Mouse (Mus musculus): Measurements from ENCODE around the gene Lce1a2. TPM values are rescaled to one million over a fixed set of nuclear protein-coding genes. Genes with fewer than 3 reads are reported as not detected.
"Not testable (repeated sequence)": the region's sequence is repeated elsewhere in the genome, so short reads cannot be mapped to it uniquely, and the experiment has no call there.

Lce1a2 gene
- total RNA-seq (2014; fragmentation: Nextera tagmentation) (not detected in 2 replicates), total RNA-seq (2017) (not detected in 2 replicates), polyA plus RNA-seq (2012) (not detected in 2 replicates)

- no peak for DNase-seq (ENCODE audit: low spot score)
- no peak for TF ChIP-seq GATA1 (IDR thresholded peaks at IDR 0.05; ENCODE audit: borderline replicate concordance, low read length)
- no peak for TF ChIP-seq GATA2 (IDR thresholded peaks at IDR 0.05; ENCODE audit: borderline replicate concordance, low read depth, low read length)
- no peak for TF ChIP-seq TAL1 (conservative IDR thresholded peaks at IDR 0.05; ENCODE audit: low read depth, low read length)
- TF ChIP-seq CTCF (IDR thresholded peaks at IDR 0.05; ENCODE audit: low read depth, low read length): no peak
- no peak for TF ChIP-seq POLR2AphosphoS5 (IDR thresholded peaks at IDR 0.05; ENCODE audit: insufficient replicate concordance, low read depth, low read length)
- Histone ChIP-seq H3K9me3 (replicated peaks) (peaks cover 6% of the 10 kb centered on the region; the same call in 1 of the 2 replicates), H3K4me3 (ENCODE audit: low read depth, low read length) (no peak within 1 kb of the TSS), H3K36me3 (replicated peaks) (no peaks in the 10 kb centered on the region), H3K4me1 (ENCODE audit: insufficient read depth, low read depth, low read length) (no peaks in the 10 kb centered on the region), H3K27me3 (ENCODE audit: insufficient read depth, low read length) (no peaks in the 10 kb centered on the region)
- ATAC-seq (ENCODE audit: extremely low read depth, insufficient number of reproducible peaks, low FRiP score, poor library complexity, severe bottlenecking): no peak
Measured at GRCm38 (mm10) chr3:92670215-92670614, at the start of gene Lce1a2. Gene Lce1a2, minus strand, starts transcription at chr3:92670315.

GRCm38 (mm10) chr3:92715122-92715521 lies 45.0 kb upstream of the Lce1a2 start:
- no peak for DNase-seq (ENCODE audit: low spot score)
- no peaks in the 10 kb centered on the region for H3K4me1 ChIP-seq (ENCODE audit: insufficient read depth, low read depth, low read length)
- TF ChIP-seq TAL1 (conservative IDR thresholded peaks at IDR 0.05; ENCODE audit: low read depth, low read length) (no peak), GATA2 (IDR thresholded peaks at IDR 0.05; ENCODE audit: borderline replicate concordance, low read depth, low read length) (no peak), POLR2AphosphoS5 (IDR thresholded peaks at IDR 0.05; ENCODE audit: insufficient replicate concordance, low read depth, low read length) (no peak), GATA1 (IDR thresholded peaks at IDR 0.05; ENCODE audit: borderline replicate concordance, low read length) (no peak), CTCF (IDR thresholded peaks at IDR 0.05; ENCODE audit: low read depth, low read length) (no peak)
- H3K4me3 ChIP-seq (ENCODE audit: low read depth, low read length): no peak overlapping the region
- no peaks in the 10 kb centered on the region for H3K27me3 ChIP-seq (ENCODE audit: insufficient read depth, low read length)
- no peaks in the 10 kb centered on the region for H3K36me3 ChIP-seq (replicated peaks)
- no peak for ATAC-seq (ENCODE audit: extremely low read depth, insufficient number of reproducible peaks, low FRiP score, poor library complexity, severe bottlenecking)
- H3K9me3 ChIP-seq (replicated peaks): no peaks in the 10 kb centered on the region

- DNase-seq (ENCODE audit: low spot score) (no peak), ATAC-seq (ENCODE audit: extremely low read depth, insufficient number of reproducible peaks, low FRiP score, poor library complexity, severe bottlenecking) (no peak)
- H3K4me3 ChIP-seq (ENCODE audit: low read depth, low read length): no peak within 1 kb of the TSS
- no peak for TF ChIP-seq TAL1 (conservative IDR thresholded peaks at IDR 0.05; ENCODE audit: low read depth, low read length)
- no peak for TF ChIP-seq POLR2AphosphoS5 (IDR thresholded peaks at IDR 0.05; ENCODE audit: insufficient replicate concordance, low read depth, low read length)
- no peak for TF ChIP-seq GATA2 (IDR thresholded peaks at IDR 0.05; ENCODE audit: borderline replicate concordance, low read depth, low read length)
- no peak for TF ChIP-seq CTCF (IDR thresholded peaks at IDR 0.05; ENCODE audit: low read depth, low read length)
- TF ChIP-seq GATA1 (IDR thresholded peaks at IDR 0.05; ENCODE audit: borderline replicate concordance, low read length): no peak
- H3K36me3 ChIP-seq (replicated peaks): no peaks in the 10 kb centered on the region
- no peaks in the 10 kb centered on the region for H3K9me3 ChIP-seq (replicated peaks)
- H3K27me3 ChIP-seq (ENCODE audit: insufficient read depth, low read length): no peaks in the 10 kb centered on the region
- no peaks in the 10 kb centered on the region for H3K4me1 ChIP-seq (ENCODE audit: insufficient read depth, low read depth, low read length)
Measured at GRCm38 (mm10) chr3:92708974-92709373, 38.9 kb upstream of the Lce1a2 start, which contains the start of gene Lce1e. Gene Lce1e, minus strand, starts transcription at chr3:92709074.

GRCm38 (mm10) chr3:92694613-92695012 lies 24.5 kb upstream of the Lce1a2 start:
- H3K9me3 ChIP-seq (replicated peaks): no peaks in the 10 kb centered on the region
- TF ChIP-seq CTCF (IDR thresholded peaks at IDR 0.05; ENCODE audit: low read depth, low read length): no peak
- no peak for TF ChIP-seq GATA2 (IDR thresholded peaks at IDR 0.05; ENCODE audit: borderline replicate concordance, low read depth, low read length)
- no peak for TF ChIP-seq POLR2AphosphoS5 (IDR thresholded peaks at IDR 0.05; ENCODE audit: insufficient replicate concordance, low read depth, low read length)
- no peak for TF ChIP-seq TAL1 (conservative IDR thresholded peaks at IDR 0.05; ENCODE audit: low read depth, low read length)
- no peak for TF ChIP-seq GATA1 (IDR thresholded peaks at IDR 0.05; ENCODE audit: borderline replicate concordance, low read length)
- H3K27me3 ChIP-seq (ENCODE audit: insufficient read depth, low read length): no peaks in the 10 kb centered on the region
- ATAC-seq (ENCODE audit: extremely low read depth, insufficient number of reproducible peaks, low FRiP score, poor library complexity, severe bottlenecking): no peak
- no peak for DNase-seq (ENCODE audit: low spot score)
- no peaks in the 10 kb centered on the region for H3K4me1 ChIP-seq (ENCODE audit: insufficient read depth, low read depth, low read length)
- no peaks in the 10 kb centered on the region for H3K36me3 ChIP-seq (replicated peaks)
- no peak overlapping the region for H3K4me3 ChIP-seq (ENCODE audit: low read depth, low read length)

- no peak for DNase-seq (ENCODE audit: low spot score)
- TF ChIP-seq CTCF (IDR thresholded peaks at IDR 0.05; ENCODE audit: low read depth, low read length) (no peak), TAL1 (conservative IDR thresholded peaks at IDR 0.05; ENCODE audit: low read depth, low read length) (no peak), POLR2AphosphoS5 (IDR thresholded peaks at IDR 0.05; ENCODE audit: insufficient replicate concordance, low read depth, low read length) (no peak), GATA2 (IDR thresholded peaks at IDR 0.05; ENCODE audit: borderline replicate concordance, low read depth, low read length) (no peak), GATA1 (IDR thresholded peaks at IDR 0.05; ENCODE audit: borderline replicate concordance, low read length) (no peak)
- Histone ChIP-seq H3K4me1 (ENCODE audit: insufficient read depth, low read depth, low read length) (no peaks in the 10 kb centered on the region), H3K27me3 (ENCODE audit: insufficient read depth, low read length) (no peaks in the 10 kb centered on the region), H3K9me3 (replicated peaks) (no peaks in the 10 kb centered on the region), H3K4me3 (ENCODE audit: low read depth, low read length) (no peak overlapping the region), H3K36me3 (replicated peaks) (no peaks in the 10 kb centered on the region)
- ATAC-seq (ENCODE audit: extremely low read depth, insufficient number of reproducible peaks, low FRiP score, poor library complexity, severe bottlenecking): no peak
Measured at GRCm38 (mm10) chr3:92691688-92692087, 21.6 kb upstream of the Lce1a2 start.

- not testable (repeated sequence) for H3K9me3 ChIP-seq (replicated peaks); H3K4me1 ChIP-seq (ENCODE audit: insufficient read depth, low read depth, low read length); H3K27me3 ChIP-seq (ENCODE audit: insufficient read depth, low read length); ATAC-seq (ENCODE audit: extremely low read depth, insufficient number of reproducible peaks, low FRiP score, poor library complexity, severe bottlenecking); DNase-seq (ENCODE audit: low spot score); H3K36me3 ChIP-seq (replicated peaks)
- H3K4me3 ChIP-seq (ENCODE audit: low read depth, low read length): peak overlapping the region; percentile 45; the same call in 1 of the 2 replicates
Measured at GRCm38 (mm10) chr3:92689154-92689553, 19.0 kb upstream of the Lce1a2 start.

GRCm38 (mm10) chr3:92687110-92687509 lies 17.0 kb upstream of the Lce1a2 start, which contains the start of gene Lce1d:
Gene Lce1d, minus strand, starts transcription at chr3:92687210.
- H3K27me3 ChIP-seq (ENCODE audit: insufficient read depth, low read length): no peaks in the 10 kb centered on the region
- ATAC-seq (ENCODE audit: extremely low read depth, insufficient number of reproducible peaks, low FRiP score, poor library complexity, severe bottlenecking): no peak
- H3K4me3 ChIP-seq (ENCODE audit: low read depth, low read length): no peak within 1 kb of the TSS
- DNase-seq (ENCODE audit: low spot score): no peak
- TF ChIP-seq POLR2AphosphoS5 (IDR thresholded peaks at IDR 0.05; ENCODE audit: insufficient replicate concordance, low read depth, low read length) (no peak), CTCF (IDR thresholded peaks at IDR 0.05; ENCODE audit: low read depth, low read length) (no peak), TAL1 (conservative IDR thresholded peaks at IDR 0.05; ENCODE audit: low read depth, low read length) (no peak), GATA2 (IDR thresholded peaks at IDR 0.05; ENCODE audit: borderline replicate concordance, low read depth, low read length) (no peak), GATA1 (IDR thresholded peaks at IDR 0.05; ENCODE audit: borderline replicate concordance, low read length) (no peak)
- no peaks in the 10 kb centered on the region for H3K9me3 ChIP-seq (replicated peaks)
- no peaks in the 10 kb centered on the region for H3K4me1 ChIP-seq (ENCODE audit: insufficient read depth, low read depth, low read length)
- H3K36me3 ChIP-seq (replicated peaks): no peaks in the 10 kb centered on the region
